Mouse (Mus musculus): ENCODE measurements around the gene Eefsec.

The Eefsec gene

GRCm38 (mm10) chr6:88266055-88266454, 180.3 kb downstream of the Eefsec start:
- no peak for DNase-seq (ENCODE audit: low read depth, low spot score)

DNA sequence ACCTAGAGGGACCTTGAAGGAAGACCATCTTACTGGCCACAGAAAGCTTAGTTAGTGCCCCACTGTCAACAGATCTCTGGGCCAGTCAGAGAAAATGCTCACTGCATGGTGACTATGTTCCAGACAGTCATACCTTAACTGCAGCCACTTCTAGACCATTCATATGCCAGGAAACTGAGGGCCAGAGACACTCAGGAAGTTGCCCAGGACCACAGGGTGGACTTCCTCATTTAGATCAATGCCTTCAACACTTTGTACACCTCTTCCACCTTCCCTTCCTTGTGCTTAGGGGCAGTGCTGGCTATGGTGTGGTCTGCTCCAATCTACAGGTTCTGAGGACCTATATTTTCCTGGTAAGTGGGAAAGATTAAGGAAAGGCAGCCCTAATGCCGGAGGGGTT, 181.0 kb downstream of the Eefsec start:
- DNase-seq (ENCODE audit: low read depth, low spot score): no peak

- no peak for DNase-seq (ENCODE audit: low read depth, low spot score)
These were observed 184.2 kb downstream of the Eefsec start for GRCm38 (mm10) chr6:88262160-88262559.

- no peak for DNase-seq (ENCODE audit: low read depth, low spot score)
These were observed 185.7 kb downstream of the Eefsec start for GRCm38 (mm10) chr6:88260645-88261044.

DNA sequence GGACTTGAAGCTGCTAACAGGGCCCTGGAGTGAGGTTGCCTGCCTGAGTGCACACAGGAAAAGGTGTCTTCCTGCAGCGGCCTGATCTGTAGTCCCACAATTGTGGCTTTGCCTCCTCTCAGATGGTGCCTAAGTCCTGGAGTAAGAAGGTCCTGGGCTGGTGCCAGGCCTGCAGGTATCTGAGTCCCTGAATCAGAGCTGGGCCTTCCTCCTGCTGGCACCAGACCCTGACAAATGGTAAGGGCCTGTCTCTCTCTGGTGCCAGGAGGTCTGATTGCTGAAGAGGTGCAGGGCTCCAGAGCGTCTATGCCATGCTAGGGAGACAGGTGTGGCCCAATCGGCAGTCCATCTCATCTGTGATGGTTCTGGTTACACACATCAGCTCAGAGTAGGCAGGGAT, 186.7 kb downstream of the Eefsec start:
- DNase-seq (ENCODE audit: low read depth, low spot score): no peak

DNA sequence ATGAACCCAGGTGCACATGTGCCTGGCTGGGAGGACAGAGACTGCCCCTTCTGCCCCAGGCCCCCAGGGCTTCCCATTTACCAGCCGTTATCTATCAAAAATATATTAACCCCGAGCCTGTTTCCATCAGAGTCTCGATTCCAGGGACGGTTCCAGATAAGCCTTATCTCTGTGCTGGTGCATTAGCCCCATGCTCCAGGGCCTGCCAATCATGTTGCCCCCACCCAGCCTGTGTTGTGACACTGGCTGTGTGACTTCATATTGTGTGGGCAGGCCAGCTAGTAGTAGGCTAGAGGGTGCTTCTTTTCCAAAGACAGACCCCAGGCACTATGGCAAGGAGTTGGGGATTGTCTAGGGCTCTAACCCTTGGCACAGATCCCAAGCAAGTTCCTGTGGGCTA, 190.9 kb downstream of the Eefsec start:
- no peak for DNase-seq (ENCODE audit: low read depth, low spot score)

DNA sequence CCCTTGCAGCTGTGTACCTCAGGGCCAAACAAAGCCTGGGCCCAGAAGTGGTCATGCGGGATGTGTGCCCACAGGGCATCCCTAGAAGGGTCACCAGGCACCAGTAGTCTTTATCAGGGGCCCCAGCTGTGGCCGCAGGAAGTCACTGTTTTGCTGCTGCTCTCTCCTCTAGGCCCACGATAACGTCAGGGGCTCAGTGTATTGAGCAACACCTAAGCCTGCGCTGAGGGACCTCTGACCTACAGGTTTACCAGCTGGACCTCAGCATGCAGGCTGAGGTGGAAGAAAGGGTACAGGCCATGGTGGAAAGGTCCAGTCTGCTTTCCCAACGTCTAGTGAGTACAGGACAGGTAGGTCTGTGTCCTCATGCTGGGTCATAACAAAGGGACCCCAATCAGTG, 192.3 kb downstream of the Eefsec start:
- DNase-seq (ENCODE audit: low read depth, low spot score): no peak

GRCm38 (mm10) chr6:88251798-88252478, 194.4 kb downstream of the Eefsec start:
- no peak for DNase-seq (ENCODE audit: low read depth, low spot score)

- DNase-seq (ENCODE audit: low read depth, low spot score): no peak
These were observed 194.9 kb downstream of the Eefsec start for GRCm38 (mm10) chr6:88251396-88251795.

DNA sequence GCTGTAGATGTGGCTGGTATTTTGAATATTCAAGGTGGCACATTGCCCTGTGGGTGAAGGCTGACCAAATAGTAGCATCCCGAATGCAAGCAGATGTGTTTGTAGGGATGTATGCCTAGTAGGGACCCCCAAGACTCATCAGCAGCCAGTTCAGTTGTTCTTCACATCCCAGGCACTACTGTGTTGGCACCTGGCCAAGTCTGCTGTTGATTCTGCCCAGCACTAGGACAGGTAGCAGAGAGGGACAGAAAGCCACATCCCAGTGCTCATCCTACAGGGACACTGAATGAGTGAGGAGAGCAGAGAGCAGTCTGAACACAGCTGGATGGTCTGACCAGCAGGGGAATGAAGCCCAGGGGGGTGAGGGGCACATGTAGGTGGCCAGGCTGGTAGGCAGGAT, 197.1 kb downstream of the Eefsec start:
- DNase-seq (ENCODE audit: low read depth, low spot score): no peak

DNA sequence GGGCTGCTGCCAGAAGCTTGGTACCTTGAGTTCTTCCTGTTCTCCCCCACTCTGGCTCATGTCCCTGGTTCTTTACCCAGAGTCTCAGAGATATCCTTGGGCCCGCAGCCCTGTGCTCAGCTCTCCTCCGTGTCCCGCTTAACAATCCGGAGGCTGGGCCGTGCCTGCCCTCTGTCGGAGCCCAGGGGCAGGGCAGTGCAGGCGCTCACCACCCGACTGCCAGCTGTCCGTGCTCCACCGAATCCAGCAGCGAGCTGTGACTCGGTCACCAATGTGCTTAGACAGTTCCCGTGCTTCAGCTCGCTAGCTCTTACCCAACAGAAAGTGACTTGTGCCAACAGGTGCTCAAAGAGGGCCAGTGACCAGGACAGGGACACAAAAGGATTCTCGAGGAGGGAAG, 203.7 kb downstream of the Eefsec start:
- DNase-seq (ENCODE audit: low read depth, low spot score): no peak

GRCm38 (mm10) chr6:88236513-88236912, 209.8 kb downstream of the Eefsec start:
- DNase-seq (ENCODE audit: low read depth, low spot score): no peak

- no peak for DNase-seq (ENCODE audit: low read depth, low spot score)
These were observed 210.4 kb downstream of the Eefsec start for GRCm38 (mm10) chr6:88235983-88236382.

DNA sequence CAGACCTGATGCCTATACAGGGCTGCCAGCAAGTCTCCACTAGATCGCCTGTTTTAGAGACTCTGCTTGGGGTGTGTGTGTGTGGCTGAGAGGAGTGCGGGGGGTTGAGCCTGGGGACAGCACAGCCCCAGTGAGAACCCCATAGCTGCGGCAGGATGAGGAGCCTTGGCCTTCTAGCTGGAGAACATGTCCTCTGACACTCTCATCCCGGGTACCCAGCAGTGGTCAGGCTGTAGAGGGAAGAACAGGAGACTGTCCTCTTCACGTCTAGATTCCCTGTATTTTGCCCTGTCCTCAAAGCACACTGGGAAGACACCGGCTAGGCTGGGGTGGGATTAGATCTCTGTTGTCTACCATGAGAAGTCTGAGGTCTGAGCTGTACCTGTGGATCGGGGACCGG, 210.9 kb downstream of the Eefsec start:
- no peak for DNase-seq (ENCODE audit: low read depth, low spot score)

DNA sequence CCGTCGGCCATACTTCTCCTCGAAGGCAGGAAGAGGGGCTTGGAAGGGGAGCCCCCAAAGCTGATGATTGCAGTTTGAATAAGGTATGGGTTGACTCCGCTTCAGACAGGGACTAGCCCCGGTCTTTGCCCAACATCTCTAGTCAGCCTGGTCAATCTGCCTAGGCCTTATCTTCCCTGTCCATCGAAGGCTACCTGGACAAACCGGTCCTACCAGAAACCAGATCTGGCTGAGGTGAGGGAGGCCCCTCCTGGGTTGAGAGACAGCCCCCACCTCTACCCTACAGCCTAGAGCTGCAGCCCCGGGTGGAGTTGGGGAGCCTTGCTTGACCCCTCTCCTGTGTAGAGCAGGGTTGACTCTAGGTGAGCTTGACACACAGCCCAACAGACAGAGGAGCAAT, 212.3 kb downstream of the Eefsec start:
- no peak for DNase-seq (ENCODE audit: low read depth, low spot score)

DNA sequence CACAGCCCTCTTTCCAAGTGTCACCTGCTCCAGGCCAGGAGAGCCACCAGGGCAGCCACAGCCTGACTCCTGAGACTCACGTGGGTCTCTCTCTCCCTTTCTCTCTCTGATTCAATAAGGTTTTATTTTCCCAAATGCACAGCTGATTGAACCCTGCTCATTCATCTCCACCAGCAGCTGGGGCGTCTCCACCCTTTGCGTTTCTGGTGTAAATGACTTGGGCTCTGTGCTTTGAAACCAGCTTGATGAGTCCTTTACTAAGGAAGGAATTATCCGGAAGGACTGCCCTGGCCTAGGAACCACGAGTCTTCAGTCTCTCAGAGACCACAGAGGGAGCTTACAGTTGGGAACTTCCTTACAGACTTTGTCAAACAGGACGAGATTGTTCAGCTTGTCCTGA, 214.1 kb downstream of the Eefsec start:
- no peak for DNase-seq (ENCODE audit: low read depth, low spot score)

DNA sequence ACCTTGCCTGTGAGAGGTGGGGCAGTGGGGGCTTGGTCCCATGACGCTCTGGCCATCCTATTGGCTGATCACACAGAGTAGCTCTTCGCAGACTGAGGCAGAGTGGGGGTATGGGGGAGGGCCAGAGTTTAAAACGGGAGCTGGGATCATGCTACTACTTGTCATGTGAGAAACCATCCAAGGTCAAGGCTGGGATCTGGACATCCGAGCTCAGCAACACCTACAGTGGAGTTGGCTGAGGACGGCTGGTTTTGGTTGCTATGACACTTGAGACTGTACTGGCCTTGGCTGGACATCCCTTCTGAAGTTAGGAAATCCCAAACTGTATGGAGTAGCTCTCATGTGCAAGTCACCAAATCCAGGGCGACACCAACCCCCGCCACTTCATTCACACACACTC, 214.5 kb downstream of the Eefsec start:
- no peak for DNase-seq (ENCODE audit: low read depth, low spot score)

DNA sequence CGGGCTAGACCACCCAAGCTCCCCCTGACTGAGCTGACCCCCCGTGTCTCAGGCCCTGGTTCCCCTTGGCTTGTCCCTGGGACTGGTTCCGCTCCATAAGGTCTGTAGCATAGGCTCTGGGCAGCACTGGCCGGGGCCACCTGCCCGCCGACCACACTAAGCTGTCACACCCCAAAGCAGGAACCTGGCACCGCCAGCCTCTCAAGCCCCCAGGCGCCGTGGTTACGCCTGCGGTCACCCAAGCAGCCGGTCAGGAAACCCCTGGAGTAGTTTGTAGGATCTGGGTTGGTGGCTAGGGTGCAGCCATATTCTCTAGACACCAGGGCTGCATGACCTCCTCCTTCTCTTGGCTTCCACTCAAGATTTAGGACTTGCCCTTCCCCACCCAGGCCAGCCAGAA, 217.1 kb downstream of the Eefsec start:
- DNase-seq (ENCODE audit: low read depth, low spot score): no peak

DNA sequence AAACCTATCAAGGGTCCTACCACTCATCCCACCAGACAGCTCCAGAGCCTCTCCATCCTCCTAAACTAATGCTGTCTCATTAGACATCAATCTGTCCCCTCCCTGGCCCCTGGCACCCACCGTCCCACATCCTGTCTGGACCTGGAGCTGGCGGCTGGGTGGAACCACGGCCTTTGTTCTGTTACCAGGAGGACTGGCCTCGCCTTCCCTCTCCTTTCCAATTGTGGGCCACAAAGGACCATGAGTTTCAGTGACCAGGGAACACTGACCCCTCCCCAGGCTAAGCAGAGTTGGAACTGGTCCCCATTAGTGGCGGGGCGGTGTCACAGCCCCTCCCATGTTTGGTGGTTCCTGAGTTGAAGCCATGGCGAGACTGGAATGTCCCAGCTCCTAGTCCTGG, 218.8 kb downstream of the Eefsec start:
- DNase-seq (ENCODE audit: low read depth, low spot score): no peak

DNA sequence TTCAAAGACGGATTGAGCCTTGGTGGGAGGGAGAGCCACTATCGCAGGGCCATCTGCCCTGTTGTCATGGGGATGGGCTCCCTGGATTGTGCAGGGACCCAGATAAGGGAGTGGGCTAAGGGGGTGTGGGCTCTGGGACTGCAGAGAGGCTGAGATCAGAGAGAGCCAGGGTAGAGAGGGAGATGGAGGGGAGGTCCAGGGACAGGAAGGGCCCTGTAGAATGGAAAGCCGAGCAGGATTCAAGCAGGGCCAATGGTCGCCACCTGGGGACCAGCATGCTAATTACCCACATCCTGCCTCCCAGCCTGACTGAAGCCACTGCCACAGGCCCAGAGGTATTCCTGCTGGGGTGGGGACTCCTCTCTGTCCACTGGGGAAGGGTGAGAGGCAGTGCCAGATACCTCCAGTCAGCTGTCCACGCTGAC, 219.8 kb downstream of the Eefsec start:
- no peak for DNase-seq (ENCODE audit: low read depth, low spot score)

- no peak for DNase-seq (ENCODE audit: low read depth, low spot score)
These were observed 224.4 kb downstream of the Eefsec start, which contains the start of gene Dnajb8 for GRCm38 (mm10) chr6:88221968-88222367. TSS of gene Dnajb8 (plus strand) at chr6:88222268.

GRCm38 (mm10) chr6:88219094-88219493, 227.2 kb downstream of the Eefsec start:
- DNase-seq (ENCODE audit: low read depth, low spot score): no peak

DNA sequence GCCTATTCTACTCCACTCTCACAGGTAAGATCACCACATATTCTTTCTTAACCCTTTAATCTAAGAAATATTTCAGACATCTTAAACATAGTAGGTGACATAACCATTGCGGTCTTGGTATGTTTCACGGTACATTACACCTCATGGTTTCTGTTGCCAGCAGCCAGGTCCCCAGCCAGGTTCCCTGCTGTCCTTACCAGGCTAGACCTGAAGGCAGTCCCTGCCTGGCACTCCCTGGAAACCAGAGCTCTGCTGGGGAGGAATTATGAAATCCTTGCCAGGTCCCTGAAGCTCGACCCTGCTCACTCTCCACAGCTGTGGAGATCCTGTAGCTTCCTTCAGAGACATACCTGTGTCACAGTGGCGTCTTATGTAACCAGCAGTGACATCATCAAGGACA, 230.1 kb downstream of the Eefsec start:
- DNase-seq (ENCODE audit: low read depth, low spot score): no peak

DNA sequence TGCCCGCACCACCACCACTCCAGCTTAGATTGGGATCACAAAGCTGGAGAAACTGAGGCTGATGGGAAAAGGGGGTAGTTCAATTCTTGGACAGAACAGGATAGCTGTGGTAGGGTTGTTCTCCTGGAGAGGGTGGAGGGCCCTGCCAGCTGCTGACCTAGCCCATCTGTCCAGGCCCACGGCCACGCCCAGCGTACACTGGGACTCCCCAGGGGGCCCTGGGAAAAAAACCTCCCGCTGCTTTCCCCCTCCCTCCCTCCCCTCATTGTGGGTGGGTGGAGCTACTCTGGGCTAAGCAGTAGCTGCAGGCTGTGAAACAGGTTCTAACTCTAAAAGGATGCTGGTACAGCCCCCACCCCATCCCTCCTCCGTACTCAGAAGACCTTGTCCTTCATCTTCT, 230.5 kb downstream of the Eefsec start:
- DNase-seq (ENCODE audit: low read depth, low spot score): no peak

Measured in c-Kit-negative CD71-positive TER-119-positive erythroid progenitor cells, embryonic 14.5 days (primary cell).